Mouse (Mus musculus) embryonic facial prominence, embryonic 10.5 days (tissue): ENCODE data around the gene Slc4a8. TPM values are rescaled to one million over a fixed set of nuclear protein-coding genes. Genes with fewer than 3 reads are reported as not detected.

ENCODE experiments used
- DNase-seq: peaks from one replicate; pipeline ENCODE4 v3.0.0-alpha.2; 2017; ENCODE audit warnings: low spot score
- H3K27ac ChIP-seq: fragments of 300-500 bp; sonication (generic); replicated peaks from 2 replicates; pipeline ENCODE4 v1.5.1; 2016; ENCODE audit warnings: mild to moderate bottlenecking
- H3K27me3 ChIP-seq: fragments of 300-500 bp; sonication (generic); replicated peaks from 2 replicates; pipeline ENCODE4 v1.6.1; 2016; ENCODE audit warnings: low read depth, mild to moderate bottlenecking; ENCODE audit not compliant: poor library complexity, severe bottlenecking
- H3K36me3 ChIP-seq: fragments of 300-500 bp; sonication (generic); replicated peaks from 2 replicates; pipeline ENCODE4 v1.6.1; 2016; ENCODE audit warnings: mild to moderate bottlenecking, moderate library complexity
- H3K4me1 ChIP-seq: fragments of 300-500 bp; sonication (generic); 2 replicates; pipeline ENCODE4 v1.6.1; 2016
- H3K4me3 ChIP-seq: fragments of 300-500 bp; sonication (generic); 2 replicates; pipeline ENCODE4 v1.5.1; 2016; ENCODE audit warnings: mild to moderate bottlenecking, moderate library complexity
- H3K9me3 ChIP-seq: fragments of 300-500 bp; sonication (generic); 2 replicates; pipeline ENCODE4 v1.6.1; 2016; ENCODE audit warnings: mild to moderate bottlenecking
- WGBS: fragments of 180-500 bp; shearing (Covaris S2); methylation state at CpG from one replicate; pipeline ENCODE4 v1.1.7; 2016; 5-methylcytosine and 5-hydroxymethylcytosine counted together
- polyA plus RNA-seq: library from polyadenylated mRNA; unstranded; fragments of >200 nt; fragmentation: Nextera tagmentation; extraction: Ambion mirVana; gene quantifications from 2 replicates; pipeline ENCODE4 v1.2.1, GENCODE M21; 2016

The Slc4a8 gene
- 9.0 and 10.2 TPM in 2 replicates for polyA plus RNA-seq

DNA sequence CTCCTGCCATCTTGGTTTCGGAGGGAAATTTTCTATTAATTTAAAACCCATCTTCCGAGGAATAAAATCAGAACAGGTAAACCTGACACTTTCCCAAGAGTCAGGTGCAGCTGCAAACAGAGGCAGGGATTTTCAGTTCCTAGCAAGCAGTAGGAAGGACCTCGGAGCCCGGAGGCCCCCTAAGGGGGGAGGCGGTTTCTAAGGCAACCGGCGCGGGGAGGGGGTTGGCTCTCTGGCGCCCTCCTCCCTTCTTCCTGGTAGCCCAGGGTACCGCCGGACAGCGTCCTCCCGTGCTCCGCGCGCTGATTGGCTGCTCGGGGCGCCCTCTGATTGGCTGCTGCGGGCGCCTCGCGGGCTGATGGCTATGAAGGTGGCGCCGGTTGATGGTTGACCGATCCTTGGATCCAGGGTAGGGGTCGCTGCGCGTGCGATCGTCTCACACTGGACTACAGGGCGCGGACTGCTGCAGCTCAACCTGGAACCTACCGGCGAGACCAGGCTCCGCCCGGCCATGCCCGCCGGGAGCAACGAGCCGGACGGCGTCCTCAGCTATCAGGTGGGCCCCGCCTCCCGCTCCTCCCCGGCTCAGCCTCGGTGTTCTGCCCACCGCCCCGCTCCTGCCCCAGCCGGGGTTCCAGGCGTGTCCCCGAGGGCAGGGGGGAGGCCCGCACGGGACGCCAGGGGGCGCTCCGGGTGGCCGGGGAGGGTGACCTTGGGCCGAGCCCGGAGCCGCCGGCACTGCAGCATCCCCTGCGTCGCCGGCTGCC, at the start of gene Slc4a8:
TSS of gene Slc4a8 (plus strand) at position 329 of the 767 bp plus-strand sequence.
- no peaks in the 10 kb centered on the region; the same call in 1 of the 2 replicates for H3K36me3 ChIP-seq
- H3K27ac ChIP-seq: peak within 1 kb of the TSS; percentile 85
- peaks cover 11% of the 10 kb centered on the region for H3K27me3 ChIP-seq
- under 1% methylated on average over 64 of the region's 64 CpGs for WGBS
- no peaks in the 10 kb centered on the region for H3K9me3 ChIP-seq
- DNase-seq: peak; percentile 98
- H3K4me1 ChIP-seq: peaks cover 36% of the 10 kb centered on the region
- H3K4me3 ChIP-seq: peak within 1 kb of the TSS; percentile 74

DNA sequence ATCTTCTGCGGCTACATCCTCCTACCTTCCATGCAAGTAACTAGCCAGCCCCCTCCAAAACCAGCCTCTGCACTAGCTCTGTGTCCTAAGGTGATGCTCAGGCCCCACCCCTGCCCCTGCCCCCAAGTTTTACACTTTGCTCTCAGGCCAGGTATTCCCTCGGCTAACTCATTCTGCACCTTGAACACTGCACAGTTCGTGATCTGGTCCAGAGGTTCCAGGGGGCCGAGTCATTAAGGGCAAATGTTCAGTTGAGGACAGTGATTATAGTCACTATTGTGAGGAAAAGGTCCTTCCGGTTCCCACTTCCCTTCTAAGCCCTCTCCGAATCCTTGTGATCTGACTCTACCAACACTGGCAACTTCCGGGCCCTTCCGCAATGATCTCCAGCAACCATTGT, 47.1 kb upstream of the Slc4a8 start:
- Histone ChIP-seq H3K4me1 (peaks cover 18% of the 10 kb centered on the region), H3K36me3 (no peaks in the 10 kb centered on the region), H3K27me3 (no peaks in the 10 kb centered on the region), H3K27ac (no peak overlapping the region), H3K4me3 (no peak overlapping the region), H3K9me3 (no peaks in the 10 kb centered on the region)
- WGBS: 89% methylated on average over 8 of the region's 8 CpGs
- no peak for DNase-seq

DNA sequence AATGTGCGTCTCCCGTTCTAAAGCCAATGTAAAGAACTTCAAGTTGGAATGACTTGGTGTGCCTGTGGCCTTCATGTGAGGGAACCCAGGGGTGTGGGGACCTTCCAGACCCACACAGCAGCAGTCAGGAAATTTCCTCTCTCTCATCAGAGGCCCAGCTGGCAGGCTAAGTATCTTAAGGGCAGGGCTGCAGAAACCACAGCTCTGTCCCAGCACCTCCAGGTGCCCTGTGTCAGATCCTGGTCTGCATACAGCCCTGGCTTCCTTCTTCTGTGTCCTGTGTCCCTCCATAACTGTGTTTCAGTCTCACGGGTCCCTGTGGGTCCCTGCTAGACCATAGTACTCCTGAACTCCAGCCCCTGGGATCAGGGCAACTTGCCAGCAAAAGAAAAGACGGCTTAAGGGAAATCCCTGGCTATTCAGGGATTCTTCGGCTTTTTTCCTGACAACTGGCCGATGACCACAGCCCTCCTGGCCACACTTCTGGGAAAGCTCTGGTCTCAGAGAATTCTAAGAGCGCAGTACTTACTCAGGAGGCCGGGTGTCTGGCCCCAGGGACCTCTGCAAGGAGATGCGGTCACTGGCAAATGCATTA, 46.1 kb upstream of the Slc4a8 start:
- H3K4me1 ChIP-seq: peaks cover 18% of the 10 kb centered on the region
- no peak for DNase-seq
- no peaks in the 10 kb centered on the region for H3K27me3 ChIP-seq
- H3K4me3 ChIP-seq: no peak overlapping the region
- no peaks in the 10 kb centered on the region for H3K9me3 ChIP-seq
- H3K27ac ChIP-seq: no peak overlapping the region
- 73% methylated on average over 9 of the region's 9 CpGs for WGBS
- H3K36me3 ChIP-seq: no peaks in the 10 kb centered on the region

DNA sequence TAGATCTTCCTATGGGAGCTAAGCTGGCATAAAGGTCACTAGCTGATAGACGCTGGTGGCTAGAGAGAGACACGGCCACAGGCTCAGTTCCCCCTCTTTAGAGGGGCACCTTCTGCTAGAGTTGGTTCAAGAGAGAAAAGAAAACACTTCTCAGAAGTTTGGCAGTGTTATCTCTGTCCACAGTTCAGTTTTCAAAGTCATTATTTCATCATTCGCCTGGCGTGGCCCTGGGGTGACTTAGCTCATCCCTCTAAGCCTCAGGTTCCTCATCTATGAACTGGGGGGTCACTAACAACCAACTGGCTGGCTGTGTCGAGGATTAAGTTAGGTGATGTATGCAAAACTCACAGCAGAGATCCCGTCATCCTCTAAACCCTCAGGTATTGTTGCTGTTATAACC, 43.6 kb upstream of the Slc4a8 start:
- H3K27ac ChIP-seq: no peak overlapping the region
- no peaks in the 10 kb centered on the region for H3K9me3 ChIP-seq
- 85% methylated on average over 6 of the region's 6 CpGs for WGBS
- no peak for DNase-seq
- no peak overlapping the region for H3K4me3 ChIP-seq
- H3K36me3 ChIP-seq: no peaks in the 10 kb centered on the region
- peaks cover 10% of the 10 kb centered on the region for H3K4me1 ChIP-seq
- H3K27me3 ChIP-seq: no peaks in the 10 kb centered on the region; the same call in 1 of the 2 replicates

DNA sequence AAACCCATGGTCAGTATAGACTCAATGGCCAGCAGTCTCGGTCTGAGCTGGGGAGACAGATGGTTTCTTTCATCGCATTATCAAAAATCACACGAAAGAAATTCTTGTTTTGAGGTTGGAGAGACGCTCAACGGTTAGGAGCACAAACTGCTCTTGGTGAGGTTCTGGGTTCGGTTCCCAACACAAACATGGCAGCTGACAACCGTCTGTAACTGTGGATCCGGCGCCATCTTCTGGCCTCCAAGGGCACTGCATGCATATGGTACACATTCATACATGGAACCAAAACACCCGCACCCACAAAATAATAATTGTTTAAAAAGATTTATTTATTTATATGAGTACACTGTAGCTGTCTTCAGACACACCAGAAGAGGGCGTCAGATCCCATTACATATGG, 43.0 kb upstream of the Slc4a8 start:
- Histone ChIP-seq H3K9me3 (no peaks in the 10 kb centered on the region), H3K4me1 (0 out of 2 replicates have a peak, but pooled peaks cover 4% of the 10 kb centered on the region), H3K4me3 (no peak overlapping the region), H3K27ac (no peak overlapping the region), H3K27me3 (no peaks in the 10 kb centered on the region; the same call in 1 of the 2 replicates), H3K36me3 (no peaks in the 10 kb centered on the region)
- WGBS: 79% methylated on average over 11 of the region's 11 CpGs
- DNase-seq: no peak

DNA sequence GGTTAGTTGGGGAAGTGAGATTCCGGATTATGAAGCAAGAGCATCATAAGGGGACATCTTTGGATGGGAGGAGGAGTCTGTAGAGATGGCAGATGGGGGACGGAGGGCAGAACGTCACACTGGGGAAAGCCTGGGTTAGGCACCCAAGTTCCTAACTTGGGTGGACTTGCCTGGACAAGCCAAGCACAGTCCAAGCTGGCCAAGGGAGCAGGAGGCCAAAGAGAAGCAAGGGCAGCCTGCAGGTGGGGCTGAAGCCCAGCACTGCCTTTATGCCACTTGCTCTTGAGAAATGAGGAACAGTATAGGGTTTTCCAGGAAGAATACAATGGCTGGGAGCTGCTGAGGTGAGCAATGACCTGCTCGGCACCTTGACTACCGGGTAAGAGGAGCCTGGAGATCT, 42.3 kb upstream of the Slc4a8 start:
- H3K36me3 ChIP-seq: no peaks in the 10 kb centered on the region
- WGBS: 91% methylated on average over 5 of the region's 5 CpGs
- H3K4me3 ChIP-seq: no peak overlapping the region
- 0 out of 2 replicates have a peak, but pooled peaks cover 2% of the 10 kb centered on the region for H3K4me1 ChIP-seq
- no peak for DNase-seq
- no peaks in the 10 kb centered on the region; the same call in none of the 2 replicates for H3K27me3 ChIP-seq
- H3K9me3 ChIP-seq: no peaks in the 10 kb centered on the region
- no peak overlapping the region for H3K27ac ChIP-seq

DNA sequence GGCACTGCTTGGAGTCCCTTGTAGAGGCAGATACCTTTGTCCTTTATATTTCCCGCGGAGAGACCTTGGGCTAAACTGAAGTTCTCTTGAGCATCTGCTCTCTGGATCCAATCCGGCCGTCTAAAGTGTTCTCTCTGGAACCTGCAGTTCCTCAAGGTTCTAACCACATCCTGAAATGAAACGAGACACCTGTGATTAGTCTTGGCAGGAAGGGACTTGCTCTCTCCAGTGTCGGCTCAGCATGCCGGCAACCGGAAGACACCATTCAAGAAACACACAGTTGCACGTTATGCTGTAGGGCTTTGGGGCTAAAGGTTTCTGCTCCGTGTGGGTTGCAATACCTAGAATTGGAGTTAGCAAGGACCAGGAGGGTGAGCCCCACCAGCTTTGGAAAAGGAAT, 41.5 kb upstream of the Slc4a8 start:
- Histone ChIP-seq H3K27ac (no peak overlapping the region), H3K36me3 (no peaks in the 10 kb centered on the region), H3K9me3 (no peaks in the 10 kb centered on the region), H3K27me3 (no peaks in the 10 kb centered on the region; the same call in none of the 2 replicates), H3K4me3 (no peak overlapping the region), H3K4me1 (0 out of 2 replicates have a peak, but pooled peaks cover 2% of the 10 kb centered on the region)
- 86% methylated on average over 10 of the region's 10 CpGs for WGBS
- DNase-seq: no peak

DNA sequence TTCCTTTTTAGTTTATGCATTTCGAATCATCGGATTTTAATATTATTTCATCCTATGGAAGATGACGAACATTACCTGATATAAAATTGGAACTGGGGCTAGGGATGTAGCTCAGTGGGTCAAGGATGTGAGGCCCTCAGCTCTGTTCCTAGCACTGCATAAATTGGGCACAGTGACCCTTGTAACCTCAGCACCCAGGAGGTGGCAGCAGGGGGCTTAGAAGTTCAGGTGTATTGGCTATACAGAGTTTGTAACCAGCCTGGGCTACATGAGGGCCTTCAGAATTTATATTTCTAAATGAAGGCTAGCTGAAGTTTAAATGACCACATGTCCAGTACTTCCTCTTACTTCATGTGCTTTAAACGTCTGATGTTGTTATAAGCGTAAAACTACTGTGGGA, 40.1 kb upstream of the Slc4a8 start:
- no peak overlapping the region for H3K4me3 ChIP-seq
- H3K36me3 ChIP-seq: no peaks in the 10 kb centered on the region
- no peaks in the 10 kb centered on the region for H3K4me1 ChIP-seq
- H3K9me3 ChIP-seq: no peaks in the 10 kb centered on the region
- peaks cover under 1% of the 10 kb centered on the region for H3K27me3 ChIP-seq
- H3K27ac ChIP-seq: no peak overlapping the region
- no peak for DNase-seq
- WGBS: 92% methylated on average over 5 of the region's 5 CpGs

DNA sequence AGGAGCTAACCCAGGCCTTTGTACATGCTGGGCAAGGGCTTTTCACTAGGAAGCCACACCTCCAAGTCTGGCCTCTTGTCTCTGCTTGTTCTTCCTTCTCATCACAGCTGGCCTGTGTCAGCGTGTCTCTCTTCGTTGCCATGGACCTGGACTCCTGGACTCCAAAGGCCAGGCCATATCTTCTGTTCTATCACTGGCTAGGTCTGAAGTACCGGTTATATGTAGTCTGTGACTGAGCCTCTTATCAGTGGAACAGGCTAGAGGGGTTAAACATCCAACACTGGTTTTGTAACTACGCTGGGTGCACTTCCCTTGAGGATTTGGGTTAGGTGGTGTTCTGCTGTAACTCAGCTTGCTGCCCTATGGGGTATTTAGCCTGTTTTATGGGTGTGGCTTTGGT, 39.5 kb upstream of the Slc4a8 start:
- H3K9me3 ChIP-seq: no peaks in the 10 kb centered on the region
- WGBS: 75% methylated on average over 4 of the region's 4 CpGs
- H3K4me3 ChIP-seq: no peak overlapping the region
- no peak for DNase-seq
- no peak overlapping the region for H3K27ac ChIP-seq
- no peaks in the 10 kb centered on the region for H3K36me3 ChIP-seq
- H3K27me3 ChIP-seq: peaks cover 6% of the 10 kb centered on the region
- H3K4me1 ChIP-seq: no peaks in the 10 kb centered on the region

DNA sequence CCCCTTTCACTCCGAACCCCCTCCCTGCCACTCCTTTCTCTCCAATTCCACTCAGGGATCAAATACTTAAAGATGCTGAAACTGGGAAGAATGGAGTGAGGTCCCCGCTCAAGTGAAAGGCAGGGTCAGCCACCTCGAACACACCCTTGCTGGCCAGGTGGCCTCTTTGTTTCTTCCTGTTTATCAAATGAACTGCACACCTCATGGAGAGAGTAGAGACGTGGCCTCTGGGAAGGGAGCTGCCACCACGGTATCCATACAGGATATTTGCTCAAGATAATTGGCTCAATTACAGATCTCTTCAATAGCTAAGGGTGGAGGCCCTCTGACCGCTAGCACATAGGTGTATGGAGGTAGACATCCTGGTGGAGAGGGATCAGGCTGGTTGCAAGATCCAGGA, 39.0 kb upstream of the Slc4a8 start:
- no peak for DNase-seq
- 76% methylated on average over 6 of the region's 6 CpGs for WGBS
- no peaks in the 10 kb centered on the region for H3K4me1 ChIP-seq

DNA sequence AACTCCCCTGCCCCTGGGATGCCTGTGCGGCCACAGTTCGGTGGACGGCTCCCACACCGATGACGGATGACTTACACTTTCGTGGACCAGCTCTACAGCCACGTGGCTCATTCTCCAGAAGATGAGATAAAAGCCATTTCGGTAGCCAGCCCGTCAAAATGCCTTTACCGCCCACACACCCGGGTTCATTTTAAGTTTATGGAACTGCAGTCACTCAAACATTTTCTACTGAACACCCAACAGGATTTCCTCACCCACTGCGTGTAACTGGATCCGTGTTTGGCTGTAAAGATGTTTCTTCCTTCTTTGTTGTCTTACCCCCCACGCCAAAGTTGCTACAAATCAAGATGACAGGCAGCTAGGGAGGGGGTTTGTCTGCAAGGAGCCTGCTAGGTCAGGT, 38.0 kb upstream of the Slc4a8 start:
- peaks cover 2% of the 10 kb centered on the region for H3K4me1 ChIP-seq
- DNase-seq: no peak
- H3K27ac ChIP-seq: no peak overlapping the region
- H3K4me3 ChIP-seq: no peak overlapping the region
- 84% methylated on average over 14 of the region's 14 CpGs for whole genome bisulfite sequencing
- no peaks in the 10 kb centered on the region for H3K36me3 ChIP-seq
- no peaks in the 10 kb centered on the region for H3K9me3 ChIP-seq
- H3K27me3 ChIP-seq: peaks cover 21% of the 10 kb centered on the region

More for the DNA sequence above, 39.0 kb upstream of the Slc4a8 start:
- peaks cover 12% of the 10 kb centered on the region for H3K27me3 ChIP-seq
- H3K36me3 ChIP-seq: no peaks in the 10 kb centered on the region
- H3K9me3 ChIP-seq: no peaks in the 10 kb centered on the region
- no peak overlapping the region for H3K4me3 ChIP-seq
- no peak overlapping the region for H3K27ac ChIP-seq

DNA sequence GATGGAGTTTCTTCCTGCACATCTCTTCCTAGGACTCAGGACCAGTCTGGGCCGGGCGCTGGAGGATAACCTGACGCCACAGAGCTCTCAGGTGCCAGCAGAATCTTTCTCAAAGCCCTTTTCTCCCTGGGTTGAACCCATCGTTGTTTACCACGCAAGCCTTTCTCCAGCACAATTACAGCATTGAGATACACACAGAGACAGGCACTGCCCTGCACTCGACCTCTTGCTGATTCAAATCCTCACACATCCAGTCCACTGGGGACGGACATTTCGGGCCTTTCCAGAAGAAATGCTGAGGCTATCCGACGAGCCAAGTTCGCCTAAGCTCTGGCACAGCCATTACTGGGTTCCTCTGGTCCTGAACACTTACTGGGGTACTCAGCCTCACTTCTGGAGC, 34.8 kb upstream of the Slc4a8 start:
- Histone ChIP-seq H3K27me3 (peaks cover 53% of the 10 kb centered on the region), H3K36me3 (no peaks in the 10 kb centered on the region), H3K4me1 (peaks cover 17% of the 10 kb centered on the region), H3K4me3 (no peak overlapping the region), H3K27ac (no peak overlapping the region), H3K9me3 (no peaks in the 10 kb centered on the region)
- DNase-seq: no peak
- 84% methylated on average over 11 of the region's 11 CpGs for WGBS

DNA sequence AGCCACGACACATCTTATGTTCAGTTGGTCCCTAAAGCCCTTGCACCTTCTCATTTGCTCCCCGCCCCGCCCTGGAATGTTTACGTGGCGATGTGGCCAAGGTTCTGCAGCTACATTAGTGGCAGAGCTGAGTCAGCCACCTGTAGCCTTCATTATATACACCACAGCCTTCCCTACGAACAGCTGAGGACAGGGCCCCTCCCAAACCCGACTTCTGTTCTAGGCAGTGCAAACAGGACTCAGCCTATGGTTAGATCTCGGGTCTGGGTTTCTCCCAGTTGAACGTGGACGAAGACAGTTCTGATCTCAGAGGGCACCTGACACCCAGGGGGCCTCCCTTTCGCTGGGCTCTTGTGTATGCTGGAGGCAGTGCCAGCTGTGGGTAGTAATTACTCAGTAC, 33.7 kb upstream of the Slc4a8 start:
- Histone ChIP-seq H3K27ac (no peak overlapping the region), H3K9me3 (no peaks in the 10 kb centered on the region), H3K4me1 (peaks cover 17% of the 10 kb centered on the region), H3K36me3 (no peaks in the 10 kb centered on the region), H3K27me3 (peaks cover 65% of the 10 kb centered on the region), H3K4me3 (no peak overlapping the region)
- DNase-seq: no peak
- 86% methylated on average over 11 of the region's 11 CpGs for WGBS
